1 mouse cellular context compared by ENCODE assay signal in genomic region chr11:118443201-118443970, GRCm38 (mm10).
A peak's percentile ranks its signal among the peaks of the same experiment; 100 is the strongest.
TF ChIP-seq lines count a peak whose summit lies in the region.

No protein-coding gene starts in this region.

TF ChIP-seq in CH12.LX, 34 proteins besides CTCF, POLR2A, EP300 and RAD21 (continued from another document):
- no peak for TF ChIP-seq CHD1 (IDR thresholded peaks at IDR 0.05; ENCODE audit: low read depth, low read length)
- TF ChIP-seq ZMIZ1 (IDR thresholded peaks at IDR 0.05; ENCODE audit: low read depth, low read length): no peak
- TF ChIP-seq HCFC1 (IDR thresholded peaks at IDR 0.05; ENCODE audit: low read depth, low read length): no peak
- no peak for TF ChIP-seq MAZ (IDR thresholded peaks at IDR 0.05; ENCODE audit: low read depth, low read length)
- no peak for TF ChIP-seq ETS1 (conservative IDR thresholded peaks at IDR 0.05; ENCODE audit: low read depth, low read length)
- TF ChIP-seq ZC3H11A (IDR thresholded peaks at IDR 0.05; ENCODE audit: low read depth, low read length): peak; percentile 78
- TF ChIP-seq SMC3 (IDR thresholded peaks at IDR 0.05; ENCODE audit: low read depth, low read length): peak; percentile 97
